Mouse (Mus musculus) G1E (cell line): Measurements from ENCODE around the gene Hexdc. TPM values are rescaled to one million over a fixed set of nuclear protein-coding genes. Genes with fewer than 3 reads are reported as not detected.

Experiments
- ATAC-seq: 2 replicates; pipeline ENCODE4 v1.8.0; 2016; ENCODE audit warnings: mild to moderate bottlenecking; ENCODE audit not compliant: insufficient number of reproducible peaks, poor library complexity, low FRiP score, severe bottlenecking; ENCODE audit errors: extremely low read depth
- DNase-seq: peaks from one replicate; pipeline ENCODE4 v3.0.0; 2012; ENCODE audit warnings: low spot score
- H3K27me3 ChIP-seq: 2 replicates; pipeline ENCODE4 v1.6.1; 2012; ENCODE audit warnings: mild to moderate bottlenecking, low read length, inconsistent platforms; ENCODE audit not compliant: insufficient read depth
- H3K36me3 ChIP-seq: replicated peaks from 2 replicates; pipeline ENCODE3; 2012; ENCODE audit warnings: mild to moderate bottlenecking, inconsistent platforms
- H3K4me1 ChIP-seq: 2 replicates; pipeline ENCODE4 v1.6.1; 2012; ENCODE audit warnings: low read depth, low read length, inconsistent platforms, mixed read lengths; ENCODE audit not compliant: insufficient read depth
- H3K4me3 ChIP-seq: 2 replicates; pipeline ENCODE4 v1.5.1; 2012; ENCODE audit warnings: low read depth, mild to moderate bottlenecking, inconsistent platforms, low read length, moderate library complexity, mixed read lengths
- H3K9me3 ChIP-seq: replicated peaks from 2 replicates; pipeline ENCODE4 v1.6.1; 2012; ENCODE audit warnings: inconsistent platforms
- CTCF ChIP-seq: IDR thresholded peaks from 2 replicates; pipeline ENCODE4 v1.5.1; 2012; ENCODE audit warnings: low read depth, low read length, inconsistent platforms, mixed read lengths
- GATA1 ChIP-seq: IDR thresholded peaks from 2 replicates; pipeline ENCODE4 v1.6.1; 2012; ENCODE audit warnings: borderline replicate concordance, low read length, inconsistent platforms, mixed read lengths
- GATA2 ChIP-seq: IDR thresholded peaks from 2 replicates; pipeline ENCODE4 v1.6.1; 2012; ENCODE audit warnings: low read depth, low read length, inconsistent platforms, borderline replicate concordance
- POLR2AphosphoS5 ChIP-seq: IDR thresholded peaks from 2 replicates; pipeline ENCODE4 v1.6.1; 2012; ENCODE audit warnings: low read depth, low read length, inconsistent platforms; ENCODE audit not compliant: insufficient replicate concordance
- TAL1 ChIP-seq: conservative IDR thresholded peaks from 2 replicates; pipeline ENCODE4 v1.6.1; 2012; ENCODE audit warnings: low read depth, low read length, inconsistent platforms, mixed read lengths
- polyA plus RNA-seq: library from polyadenylated mRNA; stranded (reverse); fragments of >175 nt; gene quantifications from 2 replicates; pipeline ENCODE4 v1.2.3, GENCODE M21; 2012
- total RNA-seq, 2 experiments: library from RNA; stranded (forward) in 1 of 2; stranded (reverse) in 1 of 2; fragments of 200-1000 nt in 1 of 2; fragments of >200 nt in 1 of 2; fragmentation: Nextera tagmentation in 1 of 2; gene quantifications; 2 replicates each; pipeline ENCODE4 v1.2.3; 2014 to 2017

Gene Hexdc
- total and polyA plus RNA-seq, 3 experiments = 3.6 to 7.3 (median 7.2) TPM

DNA sequence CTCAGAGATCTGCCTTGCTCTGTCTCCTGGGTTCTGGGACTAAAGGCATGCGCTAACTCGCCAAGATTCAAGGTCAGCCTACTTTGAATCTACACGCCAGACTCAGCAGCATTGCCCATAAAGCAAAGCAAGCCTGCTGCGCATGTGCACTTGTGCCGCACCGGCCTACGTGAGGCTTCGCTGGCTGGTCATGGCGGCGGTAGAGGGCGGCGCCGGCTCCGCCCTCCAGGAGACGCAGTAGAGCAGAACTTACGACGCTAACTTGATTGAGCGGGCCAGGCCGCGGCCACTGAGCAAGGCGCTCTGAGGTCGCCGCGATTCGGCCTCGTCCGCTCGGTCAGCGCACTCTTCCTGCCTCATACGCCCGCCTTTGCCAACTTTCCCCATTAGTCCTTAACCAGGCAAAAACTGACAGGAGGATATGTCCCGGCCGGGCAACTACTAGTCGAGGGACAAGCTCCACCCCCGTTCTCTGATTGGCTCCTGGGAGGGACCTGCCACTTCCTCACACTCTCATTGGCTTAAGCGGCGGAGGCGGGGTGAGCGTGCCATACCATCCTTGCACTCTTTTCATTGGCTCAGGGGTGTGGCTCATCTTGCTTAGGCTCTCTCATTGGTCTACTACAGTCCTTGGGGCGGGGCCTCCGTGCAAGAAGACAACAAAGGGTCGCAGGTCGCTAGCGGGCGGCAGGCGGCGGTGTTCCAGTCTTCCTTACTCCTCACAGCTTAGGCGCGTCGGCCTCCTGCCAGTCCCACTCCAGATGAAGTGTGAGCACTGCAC is 32.5 kb downstream of the Hexdc start, which contains the start of gene Narf:
TSS of gene Narf (plus strand) at position 690 of the 781 bp plus-strand sequence.
- Histone ChIP-seq H3K4me1 (peaks cover 63% of the 10 kb centered on the region), H3K4me3 (peak within 1 kb of the TSS; percentile 94), H3K36me3 (peaks cover 28% of the 10 kb centered on the region), H3K9me3 (no peaks in the 10 kb centered on the region), H3K27me3 (no peaks in the 10 kb centered on the region)
- ATAC-seq (peak; percentile 98), DNase-seq (peak; percentile 96)
- no peak for TF ChIP-seq TAL1
- no peak for TF ChIP-seq POLR2AphosphoS5
- no peak for TF ChIP-seq GATA2
- no peak for TF ChIP-seq GATA1
- no peak for TF ChIP-seq CTCF

DNA sequence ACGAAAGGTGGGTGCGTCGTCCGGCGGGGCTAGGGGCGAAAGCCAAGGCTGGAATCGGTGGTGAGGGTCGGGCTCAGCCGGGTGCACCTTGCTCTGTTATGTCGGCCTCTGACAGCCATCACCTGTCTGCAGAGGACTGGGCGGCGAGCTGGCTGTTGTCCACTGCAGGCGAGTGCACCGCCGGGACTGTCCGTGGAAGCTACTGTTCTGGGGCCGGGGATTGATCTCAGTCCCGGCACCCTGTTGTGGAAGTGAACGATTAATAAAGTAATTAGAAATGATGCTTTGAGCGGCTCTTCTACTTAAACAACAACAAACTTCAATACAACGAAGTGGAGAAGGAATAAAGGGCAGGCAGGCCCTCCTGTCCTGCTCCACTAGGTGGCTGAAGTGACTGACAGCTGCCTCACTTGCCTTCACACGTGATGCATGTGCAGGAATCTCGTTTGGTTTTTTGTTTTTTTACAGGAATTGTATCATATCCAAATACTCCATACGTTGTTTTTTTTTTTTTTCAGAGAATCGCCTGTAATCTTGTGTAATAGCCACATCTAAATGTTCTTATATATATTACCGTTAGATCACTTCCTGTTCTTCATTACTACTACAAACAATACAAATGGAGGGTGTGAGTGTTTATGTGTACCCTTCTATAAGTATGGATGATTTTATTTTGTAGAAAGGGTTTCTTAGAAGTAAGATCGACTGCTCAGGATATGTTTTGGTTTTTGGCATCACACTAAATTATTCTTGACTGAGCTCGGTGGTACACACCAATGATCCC is 33.3 kb downstream of the Hexdc start:
- no peak for ATAC-seq
- Histone ChIP-seq H3K36me3 (peaks cover 36% of the 10 kb centered on the region), H3K4me3 (peak overlapping the region; percentile 94), H3K9me3 (no peaks in the 10 kb centered on the region), H3K27me3 (no peaks in the 10 kb centered on the region), H3K4me1 (peaks cover 65% of the 10 kb centered on the region)
- DNase-seq = peak; percentile 22
- TF ChIP-seq TAL1 = no peak
- no peak for TF ChIP-seq GATA1
- TF ChIP-seq CTCF = no peak
- no peak for TF ChIP-seq GATA2
- no peak for TF ChIP-seq POLR2AphosphoS5

DNA sequence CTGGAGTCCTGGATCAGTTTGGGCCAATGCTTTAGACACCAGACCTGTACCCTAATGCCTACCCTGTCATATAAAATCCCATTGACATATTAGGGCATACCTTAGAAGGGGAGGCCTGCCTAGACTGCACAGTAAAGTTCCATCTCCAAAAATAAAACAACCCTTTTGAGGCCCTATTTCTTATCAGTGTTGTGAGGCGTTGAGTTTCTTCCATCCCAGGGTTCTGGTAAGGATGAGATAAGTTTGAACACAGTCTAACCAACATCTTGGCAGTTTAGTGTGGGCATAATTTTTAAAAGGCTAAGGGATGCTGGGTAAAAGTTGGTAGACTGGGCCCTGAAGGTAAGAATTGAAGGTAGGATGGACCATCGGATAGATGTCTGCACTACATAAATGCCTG is 35.4 kb downstream of the Hexdc start:
- peaks cover 57% of the 10 kb centered on the region for H3K4me1 ChIP-seq
- H3K36me3 ChIP-seq = peaks cover 56% of the 10 kb centered on the region
- H3K9me3 ChIP-seq = no peaks in the 10 kb centered on the region
- no peaks in the 10 kb centered on the region for H3K27me3 ChIP-seq
- ATAC-seq = peak; percentile 3; the same call in 1 of the 2 replicates
- no peak for DNase-seq
- TF ChIP-seq POLR2AphosphoS5 = no peak
- peak; percentile 75 for TF ChIP-seq TAL1
- peak overlapping the region; percentile 55; the same call in 1 of the 2 replicates for H3K4me3 ChIP-seq

DNA sequence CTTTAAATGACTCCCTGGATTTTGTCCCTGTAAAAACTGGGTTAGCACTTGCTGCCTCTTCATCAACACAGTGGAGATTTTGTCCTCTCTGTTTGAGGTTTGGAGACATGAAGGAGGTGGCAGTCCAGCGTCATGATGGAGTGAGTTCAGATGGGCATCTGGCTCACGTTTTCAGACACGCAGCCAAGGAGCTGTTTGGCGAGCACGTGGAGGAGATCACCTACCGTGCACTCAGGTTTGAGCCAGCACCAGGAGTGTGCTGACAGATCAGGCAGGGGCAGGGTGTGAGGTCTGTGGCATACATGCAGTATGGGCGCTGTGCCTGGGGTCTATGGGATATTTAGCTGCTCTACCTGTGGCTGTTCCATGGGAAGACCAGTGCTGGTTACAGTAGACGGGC is 46.0 kb downstream of the Hexdc start:
- H3K4me1 ChIP-seq = no peaks in the 10 kb centered on the region
- no peaks in the 10 kb centered on the region for H3K9me3 ChIP-seq
- no peaks in the 10 kb centered on the region for H3K27me3 ChIP-seq
- no peak for DNase-seq
- H3K36me3 ChIP-seq = peaks cover 97% of the 10 kb centered on the region
- TF ChIP-seq GATA2 (no peak), CTCF (no peak)
- H3K4me3 ChIP-seq = no peak overlapping the region
- ATAC-seq = no peak

DNA sequence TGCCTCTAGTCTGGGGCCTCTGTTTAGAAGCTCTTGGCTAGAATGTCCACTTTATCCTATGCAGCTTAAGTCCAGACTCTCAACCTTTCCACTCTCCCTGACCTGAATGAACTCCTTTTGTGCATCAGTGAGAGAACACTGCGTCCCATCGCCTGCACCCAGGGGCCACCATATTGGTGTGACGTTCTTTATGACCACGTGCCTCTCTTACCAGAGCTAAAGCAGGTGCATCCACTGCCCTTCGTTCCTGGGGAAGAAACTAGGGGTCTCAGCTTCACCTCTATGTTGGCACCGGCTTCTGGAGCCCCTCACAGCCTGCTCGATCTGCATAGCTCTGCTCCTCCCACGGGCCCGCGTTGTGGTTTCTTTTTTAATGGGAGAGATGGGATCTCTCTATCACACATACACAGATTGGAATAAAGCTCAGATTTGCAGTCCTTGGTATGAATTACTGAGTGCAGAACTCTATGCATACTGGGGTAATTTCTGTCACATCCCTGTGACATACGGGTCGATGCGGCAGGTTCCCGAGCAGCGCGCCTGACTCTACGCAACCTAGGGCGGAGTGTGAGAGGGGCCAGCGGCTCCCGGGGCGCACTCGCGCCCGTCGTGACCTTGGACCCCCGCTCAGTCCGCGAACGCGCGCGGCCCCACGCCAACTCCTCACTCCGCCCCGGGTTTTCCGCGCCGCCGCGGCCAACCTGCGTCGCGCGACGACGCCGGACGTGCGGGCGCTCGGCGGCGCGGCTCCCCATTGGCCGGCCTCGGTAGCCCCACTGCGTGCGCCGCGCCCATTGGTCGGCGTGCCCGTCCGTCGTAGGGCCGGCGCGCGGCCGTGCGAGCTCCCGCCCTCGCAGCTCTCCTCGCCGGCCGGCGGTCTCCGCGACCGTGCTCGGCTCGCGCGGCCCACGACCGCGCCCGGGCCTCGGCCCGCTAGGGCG is 55.2 kb downstream of the Hexdc start, which contains the start of gene Foxk2:
TSS of gene Foxk2 (plus strand) at position 831 of the 941 bp plus-strand sequence.
- ATAC-seq (peak; percentile 88), DNase-seq (peak; percentile 99)
- H3K36me3 ChIP-seq = peaks cover 63% of the 10 kb centered on the region

More for the DNA sequence above, 55.2 kb downstream of the Hexdc start, which contains the start of gene Foxk2:
- Histone ChIP-seq H3K9me3 (no peaks in the 10 kb centered on the region), H3K27me3 (no peaks in the 10 kb centered on the region), H3K4me3 (peak within 1 kb of the TSS; percentile 99), H3K4me1 (peaks cover 48% of the 10 kb centered on the region)
- TF ChIP-seq TAL1 = no peak
- TF ChIP-seq CTCF = no peak
- TF ChIP-seq POLR2AphosphoS5 = no peak
- no peak for TF ChIP-seq GATA2
- no peak for TF ChIP-seq GATA1
